Mouse (Mus musculus): ENCODE data around the gene Bcl2l1. TPM values are rescaled to one million over a fixed set of nuclear protein-coding genes. Genes with fewer than 3 reads are reported as not detected.

Bcl2l1 gene
- polyA plus RNA-seq, 1 experiment from 2014 or later, result 95.6 TPM

DNA sequence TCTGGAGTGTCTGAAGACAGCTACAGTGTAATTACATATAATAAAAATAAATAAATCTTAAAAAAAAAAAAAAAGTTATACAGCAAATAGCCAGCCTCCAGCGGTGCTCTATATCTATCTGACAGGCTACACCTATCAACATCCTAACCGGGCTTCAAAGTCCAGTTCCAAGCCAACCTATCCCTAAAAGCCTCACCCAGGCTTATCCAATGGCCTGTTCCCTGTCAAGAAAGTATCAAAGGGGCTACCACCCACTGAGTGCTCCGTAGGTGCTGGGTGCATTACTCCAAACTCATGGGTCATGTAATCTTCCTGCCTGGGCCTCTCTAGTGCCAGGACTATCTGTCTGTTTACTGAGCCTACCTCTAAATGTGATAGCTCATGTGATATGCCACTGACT, 23.4 kb downstream of the Bcl2l1 start:
- Histone ChIP-seq H3K27ac (no peak overlapping the region), H3K9me3 (replicated peaks; ENCODE audit: low read length) (no peaks in the 10 kb centered on the region), H3K4me3 (replicated peaks; ENCODE audit: low read depth, low read length) (no peak overlapping the region), H3K9ac (ENCODE audit: low read depth, low read length) (no peak overlapping the region), H3K4me1 (replicated peaks; ENCODE audit: insufficient read depth, low read length) (peaks cover 31% of the 10 kb centered on the region), H3K27me3 (ENCODE audit: insufficient read depth, low read length) (no peaks in the 10 kb centered on the region), H3K4me2 (ENCODE audit: low read length) (no peak overlapping the region), H3K36me3 (ENCODE audit: insufficient read depth, low read length) (no peaks in the 10 kb centered on the region)
- ATAC-seq (replicated peaks; ENCODE audit: low FRiP score, low read depth) (no peak), DNase-seq (ENCODE audit: low spot score) (no peak)
- 85% methylated on average over 3 of the region's 3 CpGs for WGBS
- no peak for TF ChIP-seq CTCF (IDR thresholded peaks at IDR 0.05; ENCODE audit: low read depth)

- ATAC-seq (replicated peaks; ENCODE audit: low FRiP score, low read depth) (peak; percentile 75), DNase-seq (ENCODE audit: low spot score) (no peak)
- no peak overlapping the region for H3K4me3 ChIP-seq (replicated peaks; ENCODE audit: low read depth, low read length)
Observed at GRCm38 (mm10) chr2:152806037-152806436, 25.5 kb downstream of the Bcl2l1 start.

DNA sequence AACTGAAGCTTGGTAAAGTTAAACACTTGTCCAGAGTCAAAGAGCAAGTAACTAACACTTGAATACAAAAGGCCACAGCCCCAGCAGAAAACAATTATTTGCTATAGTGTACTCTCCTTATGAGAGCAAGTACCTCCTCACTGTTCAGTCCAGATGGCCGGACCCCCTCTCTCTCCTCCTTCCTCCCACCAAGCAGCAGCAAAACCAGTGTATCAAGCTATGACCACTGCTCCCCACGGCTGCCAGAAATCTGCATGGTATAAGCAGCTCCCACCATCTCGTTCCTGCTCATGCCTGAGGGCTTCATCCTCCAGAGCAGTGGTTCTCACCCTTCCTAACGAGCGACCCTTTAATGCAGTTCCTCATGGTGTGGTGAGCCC, 26.4 kb downstream of the Bcl2l1 start:
- no peaks in the 10 kb centered on the region for H3K9me3 ChIP-seq (replicated peaks; ENCODE audit: low read length)
- no peak for TF ChIP-seq CTCF (IDR thresholded peaks at IDR 0.05; ENCODE audit: low read depth)
- DNase-seq (ENCODE audit: low spot score) (no peak), ATAC-seq (replicated peaks; ENCODE audit: low FRiP score, low read depth) (no peak)
- no peak overlapping the region for H3K4me3 ChIP-seq (replicated peaks; ENCODE audit: low read depth, low read length)
- no peak overlapping the region for H3K9ac ChIP-seq (ENCODE audit: low read depth, low read length)
- 0 out of 2 replicates have a peak, but pooled peaks cover 3% of the 10 kb centered on the region for H3K36me3 ChIP-seq (ENCODE audit: insufficient read depth, low read length)
- no peaks in the 10 kb centered on the region for H3K27me3 ChIP-seq (ENCODE audit: insufficient read depth, low read length)
- H3K27ac ChIP-seq, result peak overlapping the region; percentile 70
- H3K4me2 ChIP-seq (ENCODE audit: low read length), result no peak overlapping the region
- WGBS, result 44% methylated on average over 5 of the region's 5 CpGs
- peaks cover 24% of the 10 kb centered on the region for H3K4me1 ChIP-seq (replicated peaks; ENCODE audit: insufficient read depth, low read length)

More at GRCm38 (mm10) chr2:152806037-152806436, 25.5 kb downstream of the Bcl2l1 start:
- Histone ChIP-seq H3K9ac (ENCODE audit: low read depth, low read length) (no peak overlapping the region), H3K9me3 (replicated peaks; ENCODE audit: low read length) (no peaks in the 10 kb centered on the region), H3K27ac (peak overlapping the region; percentile 14), H3K36me3 (ENCODE audit: insufficient read depth, low read length) (0 out of 2 replicates have a peak, but pooled peaks cover 3% of the 10 kb centered on the region), H3K27me3 (ENCODE audit: insufficient read depth, low read length) (no peaks in the 10 kb centered on the region), H3K4me1 (replicated peaks; ENCODE audit: insufficient read depth, low read length) (peaks cover 22% of the 10 kb centered on the region), H3K4me2 (ENCODE audit: low read length) (no peak overlapping the region)
- 65% methylated on average over 2 of the region's 2 CpGs for WGBS
- no peak for TF ChIP-seq CTCF (IDR thresholded peaks at IDR 0.05; ENCODE audit: low read depth)

GRCm38 (mm10) chr2:152804408-152805110, 27.0 kb downstream of the Bcl2l1 start:
- no peak for TF ChIP-seq CTCF (IDR thresholded peaks at IDR 0.05; ENCODE audit: low read depth)
- peak overlapping the region; percentile 70 for H3K27ac ChIP-seq
- H3K4me1 ChIP-seq (replicated peaks; ENCODE audit: insufficient read depth, low read length), result peaks cover 25% of the 10 kb centered on the region
- no peak overlapping the region for H3K4me2 ChIP-seq (ENCODE audit: low read length)
- ATAC-seq (replicated peaks; ENCODE audit: low FRiP score, low read depth) (peak; percentile 83), DNase-seq (ENCODE audit: low spot score) (peak; percentile 60)
- H3K4me3 ChIP-seq (replicated peaks; ENCODE audit: low read depth, low read length), result no peak overlapping the region
- H3K27me3 ChIP-seq (ENCODE audit: insufficient read depth, low read length), result no peaks in the 10 kb centered on the region
- H3K9me3 ChIP-seq (replicated peaks; ENCODE audit: low read length), result no peaks in the 10 kb centered on the region
- H3K36me3 ChIP-seq (ENCODE audit: insufficient read depth, low read length), result 0 out of 2 replicates have a peak, but pooled peaks cover 3% of the 10 kb centered on the region
- H3K9ac ChIP-seq (ENCODE audit: low read depth, low read length), result no peak overlapping the region
- WGBS, result 11% methylated on average over 6 of the region's 6 CpGs

DNA sequence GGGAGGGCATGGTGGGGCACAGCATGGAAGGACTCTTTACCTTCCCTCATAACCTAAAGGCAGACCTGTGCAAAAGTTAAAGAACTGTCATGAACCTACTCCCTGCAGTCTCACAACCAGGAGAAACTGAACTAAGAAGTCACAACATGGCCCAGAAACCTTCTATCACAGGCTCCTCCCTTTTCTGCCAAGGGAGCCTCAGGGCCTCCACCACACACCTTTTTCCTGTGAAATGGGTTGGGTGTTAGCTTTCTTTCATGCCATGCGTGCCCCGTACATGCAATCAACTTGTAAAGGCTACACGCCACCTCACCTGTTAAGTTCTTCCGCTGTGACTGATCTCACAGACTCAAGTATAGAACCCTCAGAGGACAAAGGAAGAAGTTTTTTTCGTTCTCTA, 28.4 kb downstream of the Bcl2l1 start:
- no peaks in the 10 kb centered on the region for H3K9me3 ChIP-seq (replicated peaks; ENCODE audit: low read length)
- DNase-seq (ENCODE audit: low spot score) (no peak), ATAC-seq (replicated peaks; ENCODE audit: low FRiP score, low read depth) (no peak)
- H3K4me3 ChIP-seq (replicated peaks; ENCODE audit: low read depth, low read length), result no peak overlapping the region
- no peak overlapping the region for H3K27ac ChIP-seq
- H3K27me3 ChIP-seq (ENCODE audit: insufficient read depth, low read length), result no peaks in the 10 kb centered on the region
- H3K4me2 ChIP-seq (ENCODE audit: low read length), result no peak overlapping the region
- 0 out of 2 replicates have a peak, but pooled peaks cover 3% of the 10 kb centered on the region for H3K36me3 ChIP-seq (ENCODE audit: insufficient read depth, low read length)
- no peak for TF ChIP-seq CTCF (IDR thresholded peaks at IDR 0.05; ENCODE audit: low read depth)
- 87% methylated on average over 5 of the region's 5 CpGs for WGBS
- peaks cover 25% of the 10 kb centered on the region for H3K4me1 ChIP-seq (replicated peaks; ENCODE audit: insufficient read depth, low read length)
- H3K9ac ChIP-seq (ENCODE audit: low read depth, low read length), result no peak overlapping the region

DNA sequence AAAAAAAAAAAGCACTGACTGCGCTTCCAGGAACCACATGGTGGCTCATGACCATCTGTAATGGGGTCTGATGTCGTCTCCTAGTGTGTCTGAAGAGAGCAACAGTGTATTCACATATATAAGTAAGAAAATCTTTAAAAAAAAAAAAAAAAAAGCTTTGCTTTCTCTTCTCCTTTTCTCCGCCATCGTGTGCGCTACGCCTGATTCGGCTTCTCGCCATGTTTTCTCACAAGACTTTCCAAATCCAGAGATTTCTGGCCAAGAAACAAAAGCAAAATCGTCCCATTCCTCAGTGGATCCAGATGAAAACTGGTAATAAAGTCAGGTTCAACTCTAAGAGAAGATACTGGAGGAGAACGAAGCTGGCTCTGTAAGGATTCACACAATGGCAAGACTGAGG, 29.2 kb downstream of the Bcl2l1 start:
- WGBS, result 88% methylated on average over 10 of the region's 10 CpGs
- TF ChIP-seq CTCF (IDR thresholded peaks at IDR 0.05; ENCODE audit: low read depth), result no peak
- ATAC-seq (replicated peaks; ENCODE audit: low FRiP score, low read depth), result no peak
- no peaks in the 10 kb centered on the region for H3K9me3 ChIP-seq (replicated peaks; ENCODE audit: low read length)
- H3K27me3 ChIP-seq (ENCODE audit: insufficient read depth, low read length), result no peaks in the 10 kb centered on the region
- H3K27ac ChIP-seq, result 0 out of 2 replicates have a peak overlapping the region, but pooled peaks have one; percentile 25
- 0 out of 2 replicates have a peak, but pooled peaks cover 3% of the 10 kb centered on the region for H3K36me3 ChIP-seq (ENCODE audit: insufficient read depth, low read length)
- no peak overlapping the region for H3K9ac ChIP-seq (ENCODE audit: low read depth, low read length)
- H3K4me2 ChIP-seq (ENCODE audit: low read length), result no peak overlapping the region
- DNase-seq (ENCODE audit: low spot score), result no peak
- no peak overlapping the region for H3K4me3 ChIP-seq (replicated peaks; ENCODE audit: low read depth, low read length)
- peaks cover 25% of the 10 kb centered on the region for H3K4me1 ChIP-seq (replicated peaks; ENCODE audit: insufficient read depth, low read length)

Data from kidney, postnatal 0 days (tissue).